Mouse (Mus musculus) cerebellum, adult 2 months (tissue): ENCODE data around the gene Axl.

Experiments used
- CTCF ChIP-seq: fragments of 200-500 bp; IDR thresholded peaks from 2 replicates; pipeline ENCODE4 v1.5.1; 2011; ENCODE audit warnings: low read depth, mild to moderate bottlenecking, control low read depth, low read length, moderate library complexity, borderline replicate concordance; ENCODE audit not compliant: insufficient read depth
- POLR2A ChIP-seq: fragments of 200-500 bp; IDR thresholded peaks from 2 replicates; pipeline ENCODE4 v1.6.1; 2011; ENCODE audit warnings: low read length, control low read depth, borderline replicate concordance; ENCODE audit not compliant: insufficient read depth

DNA sequence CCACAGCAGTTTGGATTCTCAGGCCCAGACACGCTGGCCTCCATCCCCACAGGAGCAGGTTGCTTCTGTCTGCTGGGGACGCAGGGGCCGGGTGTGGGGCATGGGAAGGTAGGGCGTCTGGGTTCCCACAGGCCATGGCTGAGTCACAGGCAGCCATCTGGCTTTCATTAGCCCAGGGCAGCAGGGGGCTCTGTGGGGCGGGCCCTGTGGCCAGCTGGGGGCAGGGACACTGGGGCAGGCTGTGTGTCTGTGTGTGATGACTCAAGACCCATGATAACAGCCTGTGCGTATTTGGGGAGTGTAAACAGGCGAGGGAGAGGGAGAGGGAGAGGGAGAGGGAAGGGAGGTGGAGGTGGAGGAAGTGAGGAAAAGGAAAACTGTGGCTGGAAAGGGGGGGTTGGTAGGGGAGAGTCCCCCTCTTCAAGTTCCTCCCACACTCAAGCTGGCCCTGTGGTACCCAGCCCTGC is 76.7 kb downstream of the Axl start:
- TF ChIP-seq CTCF, result no peak
- TF ChIP-seq POLR2A, result no peak
